Mouse (Mus musculus) lung, adult 10 weeks (tissue): ENCODE results near the gene Slc35f4. TPM values are rescaled to one million over a fixed set of nuclear protein-coding genes. Genes with fewer than 3 reads are reported as not detected.

ENCODE experiments used
- polyA plus RNA-seq: library from polyadenylated mRNA; stranded (reverse); fragments of 350-450 nt; fragmentation: Illumina TruSeq; extraction: RNeasy Lipid Tissue Mini Kit (QIAGEN cat#74804); gene quantifications from one replicate; pipeline ENCODE4 v1.2.3, GENCODE M21; 2014; ENCODE audit warnings: low read depth, low replicate concordance; ENCODE audit not compliant: insufficient read depth

Slc35f4 gene
- polyA plus RNA-seq = not detected

GRCm38 (mm10) chr14:49525931-49526291, at the start of gene Slc35f4:
Gene Slc35f4, minus strand, starts transcription at chr14:49526046.

